In genomic region chr5:77193951-77194350, GRCm38 (mm10) we compare ENCODE assay signal across 9 mouse cellular contexts. TPM values are rescaled to one million over a fixed set of nuclear protein-coding genes. Genes with fewer than 3 reads are reported as not detected.
DNase-seq lines count a peak whose midpoint lies in the region; ATAC-seq lines count a peak whose summit lies in the region.
"Had no signal": no experiment of that assay in that cellular context is flagged by ENCODE, and none has a peak within 500 bp of the region (broad histone marks: within the 10 kb centered on the region; RNA-seq: fewer than 3 reads in every experiment).

No protein-coding gene starts in this region.

- H3K4me3 ChIP-seq in midbrain, embryonic 11.5 days (ENCODE audit: low read depth, low read length): no peak overlapping the region
- no peak overlapping the region for H3K4me3 ChIP-seq in midbrain, embryonic 15.5 days
- H3K4me3 ChIP-seq: neural tube, embryonic 12.5 days had no signal

- ATAC-seq in midbrain, embryonic 11.5 days (ENCODE audit: low FRiP score): no peak
- no peak for ATAC-seq in midbrain, embryonic 15.5 days (replicated peaks)

- peak; percentile 35 to 55 for DNase-seq in cerebellum, postnatal 14 days
- DNase-seq in cerebellum, adult 8-10 months: no peak
- peak; percentile 92 for DNase-seq in midbrain, embryonic 11.5 days (ENCODE audit: low spot score, missing footprints)
- peak; percentile 42 for DNase-seq in c-Kit-negative CD71-positive TER-119-positive erythroid progenitor cells, embryonic 14.5 days (ENCODE audit: low read depth, low spot score)
- DNase-seq in kidney, postnatal 36 days: peak; percentile 28 to 76
- DNase-seq in naive thymus-derived CD4-positive, alpha-beta T cell, adult 2 months (ENCODE audit: low read depth): peak; percentile 77
- no peak for DNase-seq in Muller cell, postnatal 12 days (ENCODE audit: inconsistent ontology term)

- H3K9me3 ChIP-seq in midbrain, embryonic 11.5 days (ENCODE audit: control insufficient read depth, low read length): no peaks in the 10 kb centered on the region
- no peaks in the 10 kb centered on the region for H3K9me3 ChIP-seq in midbrain, embryonic 15.5 days
- H3K9me3 ChIP-seq: neural tube, embryonic 12.5 days had no signal

- no peaks in the 10 kb centered on the region for H3K4me1 ChIP-seq in midbrain, embryonic 11.5 days (ENCODE audit: control insufficient read depth, insufficient read depth, low read length)
- H3K4me1 ChIP-seq in midbrain, embryonic 15.5 days: no peaks in the 10 kb centered on the region
- H3K4me1 ChIP-seq: neural tube, embryonic 12.5 days had no signal

- no peak overlapping the region for H3K9ac ChIP-seq in midbrain, embryonic 11.5 days (ENCODE audit: low read length)
- no peak overlapping the region for H3K9ac ChIP-seq in midbrain, embryonic 15.5 days
- H3K9ac ChIP-seq: neural tube, embryonic 12.5 days had no signal

- no peaks in the 10 kb centered on the region for H3K36me3 ChIP-seq in midbrain, embryonic 11.5 days (ENCODE audit: control insufficient read depth, insufficient read depth, low read length)
- no peaks in the 10 kb centered on the region for H3K36me3 ChIP-seq in midbrain, embryonic 15.5 days (replicated peaks)
- H3K36me3 ChIP-seq: neural tube, embryonic 12.5 days had no signal

- H3K27ac ChIP-seq in midbrain, embryonic 11.5 days (ENCODE audit: low read depth, low read length): no peak overlapping the region
- no peak overlapping the region for H3K27ac ChIP-seq in midbrain, embryonic 15.5 days
- H3K27ac ChIP-seq: neural tube, embryonic 12.5 days had no signal

- H3K27me3 ChIP-seq in midbrain, embryonic 11.5 days (ENCODE audit: control insufficient read depth, insufficient read depth, low read length): no peaks in the 10 kb centered on the region
- H3K27me3 ChIP-seq in midbrain, embryonic 15.5 days (replicated peaks): no peaks in the 10 kb centered on the region
- H3K27me3 ChIP-seq: neural tube, embryonic 12.5 days had no signal

- 41% methylated on average over 3 of the region's 3 CpGs for WGBS in midbrain, embryonic 11.5 days
- WGBS in midbrain, embryonic 15.5 days: 50% methylated on average over 3 of the region's 3 CpGs

- H3K4me2 ChIP-seq in midbrain, embryonic 11.5 days: no peak overlapping the region
- H3K4me2 ChIP-seq in midbrain, embryonic 15.5 days: no peak overlapping the region
- H3K4me2 ChIP-seq: neural tube, embryonic 12.5 days had no signal

RNA-seq across cellular contexts. Expression of gene Spink2, which starts 17.3 kb away (rescaled TPM):
- polyA plus RNA-seq in midbrain, embryonic 11.5 days (2014; fragmentation: Nextera tagmentation; extraction: Ambion mirVana): 0.55 and 0.68 TPM in 2 replicates
- 0.41 TPM in 1 of 2 replicates, not detected in the other for polyA plus RNA-seq in midbrain, embryonic 15.5 days (2015; fragmentation: Nextera tagmentation; extraction: Ambion mirVana)

Comparison
In these comparisons a context has a peak if more than half of its experiments do, and no peak if none do; other contexts are left out.
1. DNase-seq: peak in cerebellum, postnatal 14 days (2 of 2), midbrain, embryonic 11.5 days (single experiment), c-Kit-negative CD71-positive TER-119-positive erythroid progenitor cells, embryonic 14.5 days (single experiment), kidney, postnatal 36 days (2 of 2) and naive thymus-derived CD4-positive, alpha-beta T cell, adult 2 months (single experiment); none in cerebellum, adult 8-10 months (single experiment) and Muller cell, postnatal 12 days (single experiment).